Comparison of ENCODE assay signal across 22 mouse cellular contexts in the genomic region with DNA sequence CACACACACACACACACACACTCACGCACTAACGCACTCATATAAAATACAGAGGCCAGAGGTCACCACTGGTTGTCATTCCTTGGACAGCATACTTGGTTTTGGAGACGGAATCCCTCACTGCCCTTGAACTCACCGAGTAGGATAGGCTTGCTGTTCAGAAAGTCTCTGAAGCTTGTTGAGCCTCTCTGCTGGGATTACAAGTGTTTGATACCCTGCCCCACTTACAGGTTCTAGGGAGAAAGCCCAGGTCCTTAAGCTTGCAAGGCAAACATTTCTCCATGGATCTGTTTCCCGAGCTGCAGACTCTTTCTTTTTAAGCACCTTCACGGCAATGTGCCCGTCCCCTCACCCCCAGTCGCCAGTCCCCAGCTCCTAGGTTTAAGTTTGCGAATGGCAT.
A peak's percentile ranks its signal among the peaks of the same experiment; 100 is the strongest.
DNase-seq lines count a peak whose midpoint lies in the region; ATAC-seq and TF ChIP-seq lines count a peak whose summit lies in the region.
"Had no signal": no experiment of that assay in that cellular context is flagged by ENCODE, and none has a peak within 500 bp of the region (broad histone marks: within the 10 kb centered on the region; RNA-seq: fewer than 3 reads in every experiment).

No protein-coding gene starts in this region.

- no peak for TF ChIP-seq POLR2A in MEL (IDR thresholded peaks at IDR 0.05; ENCODE audit: control insufficient read depth in 1 of 2, insufficient read depth in 1 of 2, low read depth in 1 of 2, low read length in 2 of 2, poor library complexity in 1 of 2)

- 0 out of 2 replicates have a peak, but pooled peaks cover 3% of the 10 kb centered on the region for H3K4me1 ChIP-seq in heart, embryonic 10.5 days
- peaks cover 14% of the 10 kb centered on the region; the same call in 1 of the 2 replicates for H3K4me1 ChIP-seq in lung, embryonic 15.5 days
- H3K4me1 ChIP-seq in lung, postnatal 0 days (ENCODE audit: insufficient read depth, low read depth, low read length) = peaks cover 4% of the 10 kb centered on the region; the same call in 1 of the 2 replicates
- H3K4me1 ChIP-seq in MEL (ENCODE audit: control insufficient read depth in 1 of 2, insufficient read depth in 2 of 2, low read length in 2 of 2) = peaks cover 3 to 15% of the 10 kb centered on the region in 2 experiments; a peak in 3 of 4 replicates
- H3K4me1 ChIP-seq: embryonic facial prominence, embryonic 10.5 days; embryonic facial prominence, embryonic 12.5 days had no signal

- no peaks in the 10 kb centered on the region for H3K27me3 ChIP-seq in heart, embryonic 10.5 days (ENCODE audit: insufficient read depth, poor library complexity, severe bottlenecking)
- H3K27me3 ChIP-seq in lung, embryonic 15.5 days = no peaks in the 10 kb centered on the region
- H3K27me3 ChIP-seq in lung, postnatal 0 days (replicated peaks; ENCODE audit: insufficient read depth, low read length) = no peaks in the 10 kb centered on the region
- H3K27me3 ChIP-seq in MEL (ENCODE audit: control insufficient read depth in 1 of 2, insufficient read depth in 2 of 2, low read length in 2 of 2) = no peaks in the 10 kb centered on the region
- H3K27me3 ChIP-seq: embryonic facial prominence, embryonic 12.5 days; forebrain, embryonic 13.5 days; forebrain, embryonic 15.5 days; Patski had no signal

- no peaks in the 10 kb centered on the region for H3K79me2 ChIP-seq in MEL (ENCODE audit: control insufficient read depth, insufficient read depth, low read length, poor library complexity)

- no peaks in the 10 kb centered on the region for H3K9me3 ChIP-seq in heart, embryonic 10.5 days
- no peaks in the 10 kb centered on the region for H3K9me3 ChIP-seq in lung, embryonic 15.5 days
- no peaks in the 10 kb centered on the region for H3K9me3 ChIP-seq in lung, postnatal 0 days (ENCODE audit: low read length)
- H3K9me3 ChIP-seq in MEL (replicated peaks; ENCODE audit: insufficient read depth, low read length) = no peaks in the 10 kb centered on the region
- H3K9me3 ChIP-seq: embryonic facial prominence, embryonic 10.5 days; embryonic facial prominence, embryonic 12.5 days; forebrain, embryonic 13.5 days; forebrain, embryonic 15.5 days had no signal

- H3K36me3 ChIP-seq in heart, embryonic 10.5 days = no peaks in the 10 kb centered on the region
- H3K36me3 ChIP-seq in lung, embryonic 15.5 days = no peaks in the 10 kb centered on the region
- H3K36me3 ChIP-seq in lung, postnatal 0 days (ENCODE audit: insufficient read depth, low read length) = no peaks in the 10 kb centered on the region
- peaks cover 0 to 6% of the 10 kb centered on the region in 2 experiments; a peak in 2 of 4 replicates for H3K36me3 ChIP-seq in MEL (ENCODE audit: control insufficient read depth in 1 of 2, insufficient read depth in 2 of 2, low read length in 2 of 2)
- H3K36me3 ChIP-seq: embryonic facial prominence, embryonic 10.5 days; embryonic facial prominence, embryonic 12.5 days; forebrain, embryonic 15.5 days had no signal

- ATAC-seq in lung, embryonic 15.5 days (ENCODE audit: borderline replicate concordance, extremely low read depth, low FRiP score, low TSS enrichment) = peak; percentile 12; the same call in 1 of the 2 replicates
- peak; percentile 54 for ATAC-seq in lung, postnatal 0 days
- ATAC-seq: activated CD4-positive, CD25-positive, alpha-beta regulatory T cell, adult 4 months; forebrain, embryonic 13.5 days; forebrain, embryonic 15.5 days; Patski had no signal

- H3K4me3 ChIP-seq in heart, embryonic 10.5 days = no peak overlapping the region
- no peak overlapping the region for H3K4me3 ChIP-seq in lung, embryonic 15.5 days
- H3K4me3 ChIP-seq in lung, postnatal 0 days (ENCODE audit: low read depth, low read length) = no peak overlapping the region
- H3K4me3 ChIP-seq in MEL (ENCODE audit: control insufficient read depth in 1 of 2, insufficient read depth in 1 of 2, low read depth in 2 of 2, low read length in 2 of 2) = no peak overlapping the region
- H3K4me3 ChIP-seq: embryonic facial prominence, embryonic 10.5 days; embryonic facial prominence, embryonic 12.5 days; forebrain, embryonic 13.5 days; forebrain, embryonic 15.5 days had no signal

- no peak overlapping the region for H3K9ac ChIP-seq in lung, embryonic 15.5 days
- no peak overlapping the region for H3K9ac ChIP-seq in lung, postnatal 0 days (replicated peaks; ENCODE audit: low read depth)
- H3K9ac ChIP-seq in MEL (ENCODE audit: control insufficient read depth, low read depth, low read length, poor library complexity, severe bottlenecking) = no peak overlapping the region
- H3K9ac ChIP-seq: embryonic facial prominence, embryonic 12.5 days; forebrain, embryonic 13.5 days; forebrain, embryonic 15.5 days had no signal

- H3K27ac ChIP-seq in heart, embryonic 10.5 days = no peak overlapping the region
- H3K27ac ChIP-seq in lung, embryonic 15.5 days = peak overlapping the region; percentile 71
- no peak overlapping the region for H3K27ac ChIP-seq in lung, postnatal 0 days (ENCODE audit: low read length)
- peak overlapping the region; percentile 50; the same call in 1 of the 2 replicates for H3K27ac ChIP-seq in MEL (ENCODE audit: control insufficient read depth, low read depth, low read length)
- H3K27ac ChIP-seq: embryonic facial prominence, embryonic 10.5 days; embryonic facial prominence, embryonic 12.5 days; forebrain, embryonic 13.5 days; forebrain, embryonic 15.5 days had no signal

- peak; percentile 61 for DNase-seq in heart, embryonic 10.5 days (ENCODE audit: low spot score)
- DNase-seq in heart, adult 18-20 months = no peak
- no peak for DNase-seq in lung, postnatal 25 days (ENCODE audit: low spot score)
- no peak for DNase-seq in lung, postnatal 0 days (ENCODE audit: low spot score)
- DNase-seq in lung, postnatal 4 days = no peak
- DNase-seq in MEL (ENCODE audit: low read depth, low spot score) = no peak
- no peak for DNase-seq in urinary bladder, postnatal 25 days (ENCODE audit: low spot score)
- DNase-seq: adrenal gland, adult 8-10 months; adrenal gland, postnatal 14 days; adrenal gland, postnatal 36 days; cerebellum, adult 11-12 months; cerebellum, adult 2 months; cerebellum, adult 9-10 months; cerebellum, postnatal 10 days; cerebellum, postnatal 25 days had no signal

- no peak for TF ChIP-seq RAD21 in MEL (IDR thresholded peaks at IDR 0.05; ENCODE audit: low read depth, low read length)

- TF ChIP-seq EP300 in lung, postnatal 0 days (IDR thresholded peaks at IDR 0.05) = no peak
- no peak for TF ChIP-seq EP300 in MEL (IDR thresholded peaks at IDR 0.05; ENCODE audit: low read depth in 1 of 2, low read length in 2 of 2)

- no peak for TF ChIP-seq CTCF in lung, postnatal 0 days (IDR thresholded peaks at IDR 0.05)
- no peak for TF ChIP-seq CTCF in MEL (IDR thresholded peaks at IDR 0.05 in 2 of 3, conservative IDR thresholded peaks at IDR 0.05 in 1 of 3; ENCODE audit: control insufficient read depth in 1 of 3, insufficient read depth in 1 of 3, low read depth in 2 of 3, low read length in 3 of 3, poor library complexity in 1 of 3, severe bottlenecking in 1 of 3)

- no peak overlapping the region for H3K4me2 ChIP-seq in lung, embryonic 15.5 days
- no peak overlapping the region for H3K4me2 ChIP-seq in lung, postnatal 0 days (replicated peaks; ENCODE audit: low read depth, low read length)
- H3K4me2 ChIP-seq: embryonic facial prominence, embryonic 12.5 days; forebrain, embryonic 13.5 days; forebrain, embryonic 15.5 days had no signal

- WGBS in heart, embryonic 10.5 days = 87% methylated on average over 9 of the region's 9 CpGs
- WGBS in lung, embryonic 15.5 days = 63% methylated on average over 9 of the region's 9 CpGs
- 54% methylated on average over 9 of the region's 9 CpGs for WGBS in lung, postnatal 0 days

TF ChIP-seq in MEL, 35 proteins besides CTCF, POLR2A, EP300 and RAD21:
- TF ChIP-seq TCF12 (IDR thresholded peaks at IDR 0.05; ENCODE audit: low read depth, low read length) = no peak
- TF ChIP-seq TBP (IDR thresholded peaks at IDR 0.05; ENCODE audit: low read depth, low read length) = no peak
- no peak for TF ChIP-seq RCOR1 (IDR thresholded peaks at IDR 0.05; ENCODE audit: low read depth, low read length)
- TF ChIP-seq HCFC1 (IDR thresholded peaks at IDR 0.05; ENCODE audit: low read depth, low read length) = no peak
- no peak for TF ChIP-seq ZKSCAN1 (IDR thresholded peaks at IDR 0.05; ENCODE audit: low read depth, low read length)
- TF ChIP-seq SMC3 (IDR thresholded peaks at IDR 0.05; ENCODE audit: low read depth, low read length) = no peak
- TF ChIP-seq MAX (IDR thresholded peaks at IDR 0.05; ENCODE audit: low read length) = no peak
- TF ChIP-seq ZMIZ1 (IDR thresholded peaks at IDR 0.05; ENCODE audit: low read depth, low read length) = no peak
- TF ChIP-seq CHD1 (IDR thresholded peaks at IDR 0.05; ENCODE audit: low read depth, low read length) = no peak
- TF ChIP-seq ZC3H11A (IDR thresholded peaks at IDR 0.05; ENCODE audit: low read depth, low read length) = no peak
- TF ChIP-seq E2F4 (IDR thresholded peaks at IDR 0.05; ENCODE audit: borderline replicate concordance, low read depth, low read length) = no peak
- TF ChIP-seq POLR2AphosphoS5 (IDR thresholded peaks at IDR 0.05; ENCODE audit: borderline replicate concordance, low read depth, low read length) = no peak
- TF ChIP-seq MXI1 (IDR thresholded peaks at IDR 0.05; ENCODE audit: low read depth, low read length) = no peak
- TF ChIP-seq GABPA (IDR thresholded peaks at IDR 0.05; ENCODE audit: low read depth, low read length) = no peak

Comparison
In these comparisons a context has a peak if more than half of its experiments do, and no peak if none do; other contexts are left out.
1. H3K27ac ChIP-seq: peak in lung, embryonic 15.5 days (single experiment) and MEL (single experiment); none in heart, embryonic 10.5 days (single experiment) and lung, postnatal 0 days (single experiment).